Mouse (Mus musculus): ENCODE measurements around the gene Gdpd3. TPM values are rescaled to one million over a fixed set of nuclear protein-coding genes. Genes with fewer than 3 reads are reported as not detected.

Gdpd3 gene
- polyA plus RNA-seq, 1 experiment from 2014 or later: 0.96 TPM

DNA sequence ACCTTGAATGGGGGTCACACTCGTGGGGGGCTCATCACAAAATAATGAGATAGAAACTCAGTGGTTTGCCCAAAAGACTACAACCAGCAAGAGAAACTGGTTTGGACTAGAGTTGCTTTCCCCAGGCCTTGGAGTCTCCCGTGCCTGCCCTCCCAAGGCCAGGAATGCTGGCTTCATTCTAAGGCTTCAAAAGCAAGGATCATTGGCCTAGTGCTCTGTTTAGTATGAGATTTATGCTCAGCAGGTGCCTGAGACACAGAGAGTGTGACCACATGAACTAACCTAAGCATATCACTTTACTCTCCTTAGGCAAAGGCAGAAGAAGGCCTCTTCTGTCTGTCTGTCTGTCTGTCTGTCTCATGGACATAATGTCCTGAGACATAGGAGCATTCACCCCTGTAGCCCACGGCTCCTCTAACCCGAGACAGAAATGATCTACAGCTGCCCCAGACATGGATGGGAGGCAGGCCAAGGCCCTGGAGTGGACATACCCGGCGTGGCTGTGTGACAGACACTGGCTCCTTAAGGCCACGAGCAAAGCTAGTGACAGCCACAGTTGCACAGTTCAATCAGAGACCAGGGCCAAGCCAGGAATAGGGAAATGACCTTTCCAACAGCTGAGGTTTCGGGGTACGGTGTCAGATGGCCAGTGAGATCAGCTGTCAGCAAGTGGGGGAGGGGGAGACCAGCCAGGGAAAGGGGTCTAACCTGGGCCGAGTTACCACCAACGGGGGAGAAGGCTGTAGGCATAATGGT lies 36.2 kb downstream of the Gdpd3 start:
- 80% methylated on average over 11 of the region's 11 CpGs for WGBS
- no peak for ATAC-seq (replicated peaks; ENCODE audit: low FRiP score)
- no peak overlapping the region for H3K4me2 ChIP-seq
- H3K9me3 ChIP-seq (ENCODE audit: control insufficient read depth, low read length): no peaks in the 10 kb centered on the region
- H3K9ac ChIP-seq (ENCODE audit: low read depth, low read length): no peak overlapping the region
- H3K36me3 ChIP-seq (ENCODE audit: control insufficient read depth, insufficient read depth, low read length): peaks cover 6% of the 10 kb centered on the region; the same call in 1 of the 2 replicates
- H3K27me3 ChIP-seq (replicated peaks; ENCODE audit: control insufficient read depth, insufficient read depth, low read length): no peaks in the 10 kb centered on the region
- no peak overlapping the region for H3K27ac ChIP-seq (ENCODE audit: low read depth, low read length)
- DNase-seq (ENCODE audit: low spot score): no peak
- peaks cover 21% of the 10 kb centered on the region for H3K4me1 ChIP-seq (replicated peaks; ENCODE audit: control insufficient read depth, insufficient read depth, low read length)
- no peak overlapping the region for H3K4me3 ChIP-seq (ENCODE audit: low read depth, low read length)

- Histone ChIP-seq H3K9ac (ENCODE audit: low read depth, low read length) (no peak overlapping the region), H3K4me2 (no peak overlapping the region), H3K36me3 (ENCODE audit: control insufficient read depth, insufficient read depth, low read length) (peaks cover 2% of the 10 kb centered on the region; the same call in 1 of the 2 replicates), H3K4me3 (ENCODE audit: low read depth, low read length) (no peak overlapping the region), H3K9me3 (ENCODE audit: control insufficient read depth, low read length) (no peaks in the 10 kb centered on the region), H3K27ac (ENCODE audit: low read depth, low read length) (no peak overlapping the region), H3K4me1 (replicated peaks; ENCODE audit: control insufficient read depth, insufficient read depth, low read length) (peaks cover 22% of the 10 kb centered on the region), H3K27me3 (replicated peaks; ENCODE audit: control insufficient read depth, insufficient read depth, low read length) (no peaks in the 10 kb centered on the region)
- ATAC-seq (replicated peaks; ENCODE audit: low FRiP score) (no peak), DNase-seq (ENCODE audit: low spot score) (no peak)
- 58% methylated on average over 6 of the region's 6 CpGs for WGBS
Measured at GRCm38 (mm10) chr7:126803181-126803580, 37.0 kb downstream of the Gdpd3 start.

DNA sequence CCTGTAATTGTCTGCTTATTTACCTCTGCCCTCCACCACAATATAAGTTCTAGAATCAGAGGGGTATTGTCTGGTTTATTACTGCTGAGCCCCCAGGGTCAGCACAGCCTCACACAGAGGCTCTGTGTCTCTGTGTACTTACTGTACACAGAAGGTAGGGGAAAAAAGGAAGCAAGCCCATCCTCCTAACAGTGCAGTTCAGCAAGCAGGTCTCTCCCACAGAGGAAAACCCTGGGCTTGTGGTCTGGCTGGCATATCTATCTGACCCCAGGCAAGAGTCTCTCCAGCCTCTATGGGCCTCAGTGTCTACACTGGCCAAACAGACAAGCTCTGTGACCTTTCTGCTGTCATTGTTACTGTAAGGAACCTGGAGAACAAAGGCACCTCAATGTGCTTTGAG lies 37.6 kb downstream of the Gdpd3 start:
- Histone ChIP-seq H3K36me3 (ENCODE audit: control insufficient read depth, insufficient read depth, low read length) (peaks cover 2% of the 10 kb centered on the region; the same call in 1 of the 2 replicates), H3K27ac (ENCODE audit: low read depth, low read length) (no peak overlapping the region), H3K4me2 (peak overlapping the region; percentile 25), H3K4me3 (ENCODE audit: low read depth, low read length) (no peak overlapping the region), H3K9me3 (ENCODE audit: control insufficient read depth, low read length) (no peaks in the 10 kb centered on the region), H3K27me3 (replicated peaks; ENCODE audit: control insufficient read depth, insufficient read depth, low read length) (no peaks in the 10 kb centered on the region), H3K4me1 (replicated peaks; ENCODE audit: control insufficient read depth, insufficient read depth, low read length) (peaks cover 28% of the 10 kb centered on the region), H3K9ac (ENCODE audit: low read depth, low read length) (0 out of 2 replicates have a peak overlapping the region, but pooled peaks have one; percentile 15)
- DNase-seq (ENCODE audit: low spot score): no peak
- no peak for ATAC-seq (replicated peaks; ENCODE audit: low FRiP score)

GRCm38 (mm10) chr7:126806956-126807355 lies 40.8 kb downstream of the Gdpd3 start:
- DNase-seq (ENCODE audit: low spot score) (no peak), ATAC-seq (replicated peaks; ENCODE audit: low FRiP score) (no peak)
- peaks cover 28% of the 10 kb centered on the region for H3K4me1 ChIP-seq (replicated peaks; ENCODE audit: control insufficient read depth, insufficient read depth, low read length)
- no peak overlapping the region for H3K9ac ChIP-seq (ENCODE audit: low read depth, low read length)
- no peaks in the 10 kb centered on the region for H3K9me3 ChIP-seq (ENCODE audit: control insufficient read depth, low read length)
- H3K36me3 ChIP-seq (ENCODE audit: control insufficient read depth, insufficient read depth, low read length): peaks cover 2% of the 10 kb centered on the region; the same call in 1 of the 2 replicates
- no peaks in the 10 kb centered on the region for H3K27me3 ChIP-seq (replicated peaks; ENCODE audit: control insufficient read depth, insufficient read depth, low read length)
- H3K4me2 ChIP-seq: no peak overlapping the region
- 0 out of 2 replicates have a peak overlapping the region, but pooled peaks have one; percentile 6 for H3K27ac ChIP-seq (ENCODE audit: low read depth, low read length)
- WGBS: 85% methylated on average over 6 of the region's 6 CpGs
- no peak overlapping the region for H3K4me3 ChIP-seq (ENCODE audit: low read depth, low read length)

GRCm38 (mm10) chr7:126807405-126807804 lies 41.3 kb downstream of the Gdpd3 start:
- H3K4me3 ChIP-seq (ENCODE audit: low read depth, low read length): no peak overlapping the region
- ATAC-seq (replicated peaks; ENCODE audit: low FRiP score): no peak
- peaks cover 2% of the 10 kb centered on the region; the same call in 1 of the 2 replicates for H3K36me3 ChIP-seq (ENCODE audit: control insufficient read depth, insufficient read depth, low read length)
- H3K27me3 ChIP-seq (replicated peaks; ENCODE audit: control insufficient read depth, insufficient read depth, low read length): no peaks in the 10 kb centered on the region
- WGBS: 80% methylated on average over 4 of the region's 4 CpGs
- H3K4me2 ChIP-seq: no peak overlapping the region; the same call in 1 of the 2 replicates
- no peak for DNase-seq (ENCODE audit: low spot score)
- H3K4me1 ChIP-seq (replicated peaks; ENCODE audit: control insufficient read depth, insufficient read depth, low read length): peaks cover 28% of the 10 kb centered on the region
- 0 out of 2 replicates have a peak overlapping the region, but pooled peaks have one; percentile 6 for H3K27ac ChIP-seq (ENCODE audit: low read depth, low read length)
- no peak overlapping the region; the same call in 1 of the 2 replicates for H3K9ac ChIP-seq (ENCODE audit: low read depth, low read length)
- no peaks in the 10 kb centered on the region for H3K9me3 ChIP-seq (ENCODE audit: control insufficient read depth, low read length)

GRCm38 (mm10) chr7:126808703-126809455 lies 42.7 kb downstream of the Gdpd3 start:
- Histone ChIP-seq H3K4me2 (peak overlapping the region; percentile 96), H3K4me1 (replicated peaks; ENCODE audit: control insufficient read depth, insufficient read depth, low read length) (peaks cover 22% of the 10 kb centered on the region), H3K27ac (ENCODE audit: low read depth, low read length) (peak overlapping the region; percentile 77), H3K27me3 (replicated peaks; ENCODE audit: control insufficient read depth, insufficient read depth, low read length) (no peaks in the 10 kb centered on the region), H3K36me3 (ENCODE audit: control insufficient read depth, insufficient read depth, low read length) (0 out of 2 replicates have a peak, but pooled peaks cover 2% of the 10 kb centered on the region), H3K9me3 (ENCODE audit: control insufficient read depth, low read length) (no peaks in the 10 kb centered on the region), H3K9ac (ENCODE audit: low read depth, low read length) (peak overlapping the region; percentile 78), H3K4me3 (ENCODE audit: low read depth, low read length) (peak overlapping the region; percentile 72)
- ATAC-seq (replicated peaks; ENCODE audit: low FRiP score): peak; percentile 89
- DNase-seq (ENCODE audit: low spot score): peak; percentile 81
- 2% methylated on average over 41 of the region's 43 CpGs for WGBS

GRCm38 (mm10) chr7:126809723-126810369 lies 43.7 kb downstream of the Gdpd3 start:
- H3K4me1 ChIP-seq (replicated peaks; ENCODE audit: control insufficient read depth, insufficient read depth, low read length): peaks cover 22% of the 10 kb centered on the region
- peak overlapping the region; percentile 96 for H3K4me2 ChIP-seq
- H3K27me3 ChIP-seq (replicated peaks; ENCODE audit: control insufficient read depth, insufficient read depth, low read length): no peaks in the 10 kb centered on the region
- ATAC-seq (replicated peaks; ENCODE audit: low FRiP score) (0 out of 2 replicates have a peak, but pooled peaks have one; percentile 11), DNase-seq (ENCODE audit: low spot score) (no peak)
- H3K4me3 ChIP-seq (ENCODE audit: low read depth, low read length): peak overlapping the region; percentile 72; the same call in 1 of the 2 replicates
- H3K9ac ChIP-seq (ENCODE audit: low read depth, low read length): peak overlapping the region; percentile 78
- no peaks in the 10 kb centered on the region for H3K9me3 ChIP-seq (ENCODE audit: control insufficient read depth, low read length)
- 0 out of 2 replicates have a peak, but pooled peaks cover 2% of the 10 kb centered on the region for H3K36me3 ChIP-seq (ENCODE audit: control insufficient read depth, insufficient read depth, low read length)
- 41% methylated on average over 5 of the region's 5 CpGs for WGBS
- H3K27ac ChIP-seq (ENCODE audit: low read depth, low read length): peak overlapping the region; percentile 77; the same call in 1 of the 2 replicates

DNA sequence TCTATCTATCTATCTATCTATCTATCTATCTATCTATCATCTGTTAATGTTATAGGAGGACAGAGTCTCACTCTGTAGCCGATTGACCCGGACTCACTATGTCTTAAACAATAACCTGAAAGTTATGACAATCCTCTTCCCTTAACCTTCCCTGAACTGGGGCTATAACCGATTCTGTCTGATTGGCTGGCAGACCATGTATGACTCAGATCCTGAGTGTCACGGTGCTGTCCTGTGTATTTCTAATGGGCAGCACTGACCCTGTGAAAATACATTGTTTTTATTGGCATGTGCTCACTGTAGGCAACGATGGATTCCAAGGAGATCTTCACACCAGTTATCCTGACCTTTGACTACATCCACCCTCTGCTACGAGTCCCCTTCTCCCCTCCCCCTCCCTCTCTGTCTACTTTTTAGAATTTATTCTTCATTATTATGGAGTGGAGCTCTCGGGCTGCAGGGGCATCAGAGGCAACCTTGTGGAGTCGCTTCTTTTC lies 49.6 kb downstream of the Gdpd3 start:
- H3K9ac ChIP-seq (ENCODE audit: low read depth, low read length): no peak overlapping the region
- no peak overlapping the region for H3K4me2 ChIP-seq
- no peaks in the 10 kb centered on the region for H3K36me3 ChIP-seq (ENCODE audit: control insufficient read depth, insufficient read depth, low read length)
- no peak overlapping the region for H3K27ac ChIP-seq (ENCODE audit: low read depth, low read length)
- WGBS: 74% methylated on average over 8 of the region's 8 CpGs
- no peaks in the 10 kb centered on the region for H3K9me3 ChIP-seq (ENCODE audit: control insufficient read depth, low read length)
- no peaks in the 10 kb centered on the region for H3K4me1 ChIP-seq (replicated peaks; ENCODE audit: control insufficient read depth, insufficient read depth, low read length)
- no peak for ATAC-seq (replicated peaks; ENCODE audit: low FRiP score)
- H3K27me3 ChIP-seq (replicated peaks; ENCODE audit: control insufficient read depth, insufficient read depth, low read length): no peaks in the 10 kb centered on the region
- H3K4me3 ChIP-seq (ENCODE audit: low read depth, low read length): no peak overlapping the region
- no peak for DNase-seq (ENCODE audit: low spot score)
